Mouse (Mus musculus) frontal cortex, postnatal 25 days (tissue): ENCODE data around the gene Sprr2j-ps.

ENCODE experiments used
- DNase-seq, 2 experiments: peaks; one replicate each; pipeline ENCODE4 v3.0.0; 2022; ENCODE audit warnings: low spot score in 2 of 2

The Sprr2j-ps gene

GRCm38 (mm10) chr3:92417782-92418181 lies at the start of gene Sprr2j-ps:
Gene Sprr2j-ps (plus strand): TSS chr3:92418082.
- DNase-seq, result no peak

- no peak for DNase-seq
These were observed 44.3 kb upstream of the Sprr2j-ps start for GRCm38 (mm10) chr3:92373613-92374012.

GRCm38 (mm10) chr3:92385385-92385784 lies 32.5 kb upstream of the Sprr2j-ps start, which contains the start of gene Sprr2h:
Gene Sprr2h (plus strand): TSS chr3:92385685.
- DNase-seq, result no peak

GRCm38 (mm10) chr3:92394301-92394700 lies 23.6 kb upstream of the Sprr2j-ps start:
- no peak for DNase-seq

- no peak for DNase-seq
These were observed 10.2 kb upstream of the Sprr2j-ps start, which contains the start of gene Sprr2i for GRCm38 (mm10) chr3:92407691-92408090. Gene Sprr2i (plus strand): TSS chr3:92407991.

- no peak for DNase-seq
These were observed 11.4 kb downstream of the Sprr2j-ps start, which contains the start of gene Gm9774 for GRCm38 (mm10) chr3:92429323-92429722. Gene Gm9774 (minus strand): TSS chr3:92429423.

- no peak for DNase-seq
These were observed 14.4 kb downstream of the Sprr2j-ps start, which contains the start of gene Sprr2k for GRCm38 (mm10) chr3:92432282-92432681. Gene Sprr2k (plus strand): TSS chr3:92432582.

GRCm38 (mm10) chr3:92438689-92439088 lies 20.8 kb downstream of the Sprr2j-ps start, which contains the start of gene Sprr1b:
Gene Sprr1b (minus strand): TSS chr3:92438789.
- DNase-seq, result no peak

GRCm38 (mm10) chr3:92440177-92440576 lies 22.3 kb downstream of the Sprr2j-ps start:
- DNase-seq, result no peak

GRCm38 (mm10) chr3:92455151-92455550 lies 37.3 kb downstream of the Sprr2j-ps start:
- DNase-seq, result no peak

GRCm38 (mm10) chr3:92458620-92459019 lies 40.7 kb downstream of the Sprr2j-ps start, which contains the start of gene Sprr3:
Gene Sprr3 (minus strand): TSS chr3:92458720.
- DNase-seq, result no peak

GRCm38 (mm10) chr3:92466576-92466975 lies 48.7 kb downstream of the Sprr2j-ps start:
- no peak for DNase-seq

- DNase-seq, result no peak
These were observed 49.5 kb downstream of the Sprr2j-ps start for GRCm38 (mm10) chr3:92467424-92467823.
